Mouse (Mus musculus): ENCODE measurements at regions not wholly inside any gene's neighbourhood (a gene's known extent, or its start where the extent isn't known, plus 50 kb on each side); places are given as distances from the start of the nearest gene placed in this dataset.

- Histone ChIP-seq H3K9me3 (ENCODE audit: control insufficient read depth, low read length) (no peaks in the 10 kb centered on the region), H3K27ac (ENCODE audit: low read depth) (no peak overlapping the region), H3K4me2 (ENCODE audit: low read length) (no peak overlapping the region), H3K4me1 (replicated peaks; ENCODE audit: control insufficient read depth, insufficient read depth, low read length) (no peaks in the 10 kb centered on the region), H3K27me3 (replicated peaks; ENCODE audit: control insufficient read depth, insufficient read depth, low read length) (no peaks in the 10 kb centered on the region), H3K4me3 (ENCODE audit: low read depth, low read length) (no peak overlapping the region), H3K9ac (ENCODE audit: low read length) (no peak overlapping the region), H3K36me3 (ENCODE audit: control insufficient read depth, insufficient read depth, low read length) (no peaks in the 10 kb centered on the region)
- DNase-seq (ENCODE audit: low spot score) (no peak), ATAC-seq (replicated peaks; ENCODE audit: low FRiP score, low TSS enrichment, low read depth) (no peak)
These were observed 436.5 kb upstream of the Nr5a2 start for GRCm38 (mm10) chr1:137396736-137397135.

- DNase-seq (ENCODE audit: low spot score) (no peak), ATAC-seq (replicated peaks; ENCODE audit: low FRiP score, low TSS enrichment, low read depth) (no peak)
- WGBS: 76% methylated on average over 4 of the region's 4 CpGs
- Histone ChIP-seq H3K4me1 (replicated peaks; ENCODE audit: control insufficient read depth, insufficient read depth, low read length) (no peaks in the 10 kb centered on the region), H3K27me3 (replicated peaks; ENCODE audit: control insufficient read depth, insufficient read depth, low read length) (no peaks in the 10 kb centered on the region), H3K9me3 (ENCODE audit: control insufficient read depth, low read length) (no peaks in the 10 kb centered on the region), H3K27ac (ENCODE audit: low read depth) (no peak overlapping the region), H3K4me3 (ENCODE audit: low read depth, low read length) (no peak overlapping the region), H3K4me2 (ENCODE audit: low read length) (no peak overlapping the region), H3K36me3 (ENCODE audit: control insufficient read depth, insufficient read depth, low read length) (no peaks in the 10 kb centered on the region), H3K9ac (ENCODE audit: low read length) (no peak overlapping the region)
These were observed 427.3 kb upstream of the Nr5a2 start for GRCm38 (mm10) chr1:137387509-137387908.

GRCm38 (mm10) chr1:137378072-137378985 is 418.1 kb upstream of the Nr5a2 start:
- no peak for DNase-seq (ENCODE audit: low spot score)
- Histone ChIP-seq H3K4me3 (ENCODE audit: low read depth, low read length) (no peak overlapping the region), H3K27me3 (replicated peaks; ENCODE audit: control insufficient read depth, insufficient read depth, low read length) (no peaks in the 10 kb centered on the region), H3K4me1 (replicated peaks; ENCODE audit: control insufficient read depth, insufficient read depth, low read length) (peaks cover 4% of the 10 kb centered on the region; the same call in 1 of the 2 replicates), H3K9me3 (ENCODE audit: control insufficient read depth, low read length) (no peaks in the 10 kb centered on the region), H3K9ac (ENCODE audit: low read length) (no peak overlapping the region), H3K4me2 (ENCODE audit: low read length) (no peak overlapping the region), H3K27ac (ENCODE audit: low read depth) (no peak overlapping the region), H3K36me3 (ENCODE audit: control insufficient read depth, insufficient read depth, low read length) (no peaks in the 10 kb centered on the region)
- 24% methylated on average over 6 of the region's 6 CpGs for WGBS
- ATAC-seq (replicated peaks; ENCODE audit: low FRiP score, low TSS enrichment, low read depth): no peak

- no peak for DNase-seq (ENCODE audit: low spot score)
- H3K27ac ChIP-seq (ENCODE audit: low read depth): no peak overlapping the region
- H3K4me2 ChIP-seq (ENCODE audit: low read length): no peak overlapping the region
- no peaks in the 10 kb centered on the region for H3K36me3 ChIP-seq (ENCODE audit: control insufficient read depth, insufficient read depth, low read length)
- no peak overlapping the region for H3K9ac ChIP-seq (ENCODE audit: low read length)
- ATAC-seq (replicated peaks; ENCODE audit: low FRiP score, low TSS enrichment, low read depth): no peak
- H3K27me3 ChIP-seq (replicated peaks; ENCODE audit: control insufficient read depth, insufficient read depth, low read length): no peaks in the 10 kb centered on the region
- H3K4me3 ChIP-seq (ENCODE audit: low read depth, low read length): no peak overlapping the region
- no peaks in the 10 kb centered on the region for H3K9me3 ChIP-seq (ENCODE audit: control insufficient read depth, low read length)
- WGBS: 48% methylated on average over 10 of the region's 10 CpGs
- peaks cover 4% of the 10 kb centered on the region; the same call in 1 of the 2 replicates for H3K4me1 ChIP-seq (replicated peaks; ENCODE audit: control insufficient read depth, insufficient read depth, low read length)
These were observed 416.4 kb upstream of the Nr5a2 start for GRCm38 (mm10) chr1:137376685-137377084.

- ATAC-seq (replicated peaks; ENCODE audit: low FRiP score, low TSS enrichment, low read depth): no peak
- Histone ChIP-seq H3K9me3 (ENCODE audit: control insufficient read depth, low read length) (no peaks in the 10 kb centered on the region), H3K4me1 (replicated peaks; ENCODE audit: control insufficient read depth, insufficient read depth, low read length) (peaks cover 4% of the 10 kb centered on the region; the same call in 1 of the 2 replicates), H3K27ac (ENCODE audit: low read depth) (no peak overlapping the region), H3K4me2 (ENCODE audit: low read length) (no peak overlapping the region), H3K27me3 (replicated peaks; ENCODE audit: control insufficient read depth, insufficient read depth, low read length) (no peaks in the 10 kb centered on the region), H3K4me3 (ENCODE audit: low read depth, low read length) (no peak overlapping the region), H3K36me3 (ENCODE audit: control insufficient read depth, insufficient read depth, low read length) (no peaks in the 10 kb centered on the region), H3K9ac (ENCODE audit: low read length) (no peak overlapping the region)
- no peak for DNase-seq (ENCODE audit: low spot score)
- 76% methylated on average over 4 of the region's 4 CpGs for WGBS
These were observed 414.4 kb upstream of the Nr5a2 start for GRCm38 (mm10) chr1:137374641-137375040.

- H3K4me3 ChIP-seq (ENCODE audit: low read depth, low read length): no peak overlapping the region
- 70% methylated on average over 15 of the region's 15 CpGs for WGBS
- H3K9ac ChIP-seq (ENCODE audit: low read length): no peak overlapping the region
- peaks cover 4% of the 10 kb centered on the region; the same call in 1 of the 2 replicates for H3K4me1 ChIP-seq (replicated peaks; ENCODE audit: control insufficient read depth, insufficient read depth, low read length)
- ATAC-seq (replicated peaks; ENCODE audit: low FRiP score, low TSS enrichment, low read depth) (no peak), DNase-seq (ENCODE audit: low spot score) (no peak)
- H3K27me3 ChIP-seq (replicated peaks; ENCODE audit: control insufficient read depth, insufficient read depth, low read length): no peaks in the 10 kb centered on the region
- no peak overlapping the region for H3K4me2 ChIP-seq (ENCODE audit: low read length)
- no peaks in the 10 kb centered on the region for H3K9me3 ChIP-seq (ENCODE audit: control insufficient read depth, low read length)
- no peaks in the 10 kb centered on the region for H3K36me3 ChIP-seq (ENCODE audit: control insufficient read depth, insufficient read depth, low read length)
- no peak overlapping the region for H3K27ac ChIP-seq (ENCODE audit: low read depth)
These were observed 413.5 kb upstream of the Nr5a2 start for GRCm38 (mm10) chr1:137373509-137374420.

- Histone ChIP-seq H3K27ac (ENCODE audit: low read depth) (no peak overlapping the region), H3K36me3 (ENCODE audit: control insufficient read depth, insufficient read depth, low read length) (no peaks in the 10 kb centered on the region), H3K9ac (ENCODE audit: low read length) (no peak overlapping the region), H3K9me3 (ENCODE audit: control insufficient read depth, low read length) (no peaks in the 10 kb centered on the region), H3K27me3 (replicated peaks; ENCODE audit: control insufficient read depth, insufficient read depth, low read length) (no peaks in the 10 kb centered on the region), H3K4me3 (ENCODE audit: low read depth, low read length) (no peak overlapping the region), H3K4me1 (replicated peaks; ENCODE audit: control insufficient read depth, insufficient read depth, low read length) (peaks cover 4% of the 10 kb centered on the region; the same call in 1 of the 2 replicates), H3K4me2 (ENCODE audit: low read length) (no peak overlapping the region)
- ATAC-seq (replicated peaks; ENCODE audit: low FRiP score, low TSS enrichment, low read depth) (no peak), DNase-seq (ENCODE audit: low spot score) (no peak)
- 78% methylated on average over 3 of the region's 3 CpGs for WGBS
These were observed 412.0 kb upstream of the Nr5a2 start for GRCm38 (mm10) chr1:137372236-137372635.

GRCm38 (mm10) chr1:137364396-137364795 is 404.1 kb upstream of the Nr5a2 start:
- no peaks in the 10 kb centered on the region for H3K9me3 ChIP-seq (ENCODE audit: control insufficient read depth, low read length)
- H3K4me2 ChIP-seq (ENCODE audit: low read length): no peak overlapping the region
- ATAC-seq (replicated peaks; ENCODE audit: low FRiP score, low TSS enrichment, low read depth) (no peak), DNase-seq (ENCODE audit: low spot score) (no peak)
- no peak overlapping the region for H3K9ac ChIP-seq (ENCODE audit: low read length)
- H3K27ac ChIP-seq (ENCODE audit: low read depth): no peak overlapping the region
- no peaks in the 10 kb centered on the region for H3K36me3 ChIP-seq (ENCODE audit: control insufficient read depth, insufficient read depth, low read length)
- H3K4me3 ChIP-seq (ENCODE audit: low read depth, low read length): no peak overlapping the region
- no peaks in the 10 kb centered on the region for H3K27me3 ChIP-seq (replicated peaks; ENCODE audit: control insufficient read depth, insufficient read depth, low read length)
- no peaks in the 10 kb centered on the region for H3K4me1 ChIP-seq (replicated peaks; ENCODE audit: control insufficient read depth, insufficient read depth, low read length)
